ENCODE assay signal across 28 mouse cellular contexts in the genomic region with DNA sequence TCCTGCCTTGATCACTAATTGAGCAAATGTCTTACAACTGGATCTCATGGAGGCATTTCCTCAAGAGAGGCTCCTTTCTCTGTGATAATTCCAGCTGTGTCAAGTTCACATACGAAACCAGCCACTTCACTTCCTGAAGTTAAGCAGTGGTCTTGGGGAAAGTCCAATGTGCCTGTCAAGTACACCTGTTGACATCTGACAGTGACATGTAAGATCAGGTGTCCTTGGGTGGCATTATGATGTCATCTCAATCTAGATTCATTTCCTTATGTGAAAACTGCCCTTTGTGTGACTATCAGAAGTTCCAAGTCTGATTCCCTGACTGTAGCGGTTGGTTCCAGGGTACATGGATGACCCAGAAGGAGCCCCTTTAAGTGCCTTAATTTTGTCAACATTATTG.
"Had no signal": no experiment of that assay in that cellular context is flagged by ENCODE, and none has a peak within 500 bp of the region (broad histone marks: within the 10 kb centered on the region; RNA-seq: fewer than 3 reads in every experiment).

No protein-coding gene starts in this region.

- ATAC-seq: forebrain, embryonic 13.5 days; forebrain, embryonic 14.5 days; forebrain, embryonic 15.5 days; forebrain, embryonic 16.5 days; forebrain, postnatal 0 days had no signal

- H3K9me3 ChIP-seq: embryonic facial prominence, embryonic 10.5 days; embryonic facial prominence, embryonic 12.5 days; embryonic facial prominence, embryonic 13.5 days; embryonic facial prominence, embryonic 15.5 days; forebrain, embryonic 10.5 days; forebrain, embryonic 12.5 days; forebrain, embryonic 13.5 days; forebrain, embryonic 15.5 days had no signal

- H3K36me3 ChIP-seq: embryonic facial prominence, embryonic 10.5 days; embryonic facial prominence, embryonic 12.5 days; embryonic facial prominence, embryonic 13.5 days; embryonic facial prominence, embryonic 15.5 days; forebrain, embryonic 10.5 days; forebrain, embryonic 12.5 days; forebrain, embryonic 15.5 days had no signal

- H3K9ac ChIP-seq: embryonic facial prominence, embryonic 12.5 days; embryonic facial prominence, embryonic 13.5 days; embryonic facial prominence, embryonic 15.5 days; forebrain, embryonic 12.5 days; forebrain, embryonic 13.5 days; forebrain, embryonic 15.5 days; forebrain, postnatal 0 days had no signal

- H3K4me1 ChIP-seq: embryonic facial prominence, embryonic 10.5 days; embryonic facial prominence, embryonic 12.5 days; embryonic facial prominence, embryonic 13.5 days; embryonic facial prominence, embryonic 15.5 days; forebrain, embryonic 12.5 days; forebrain, embryonic 13.5 days; forebrain, embryonic 15.5 days had no signal

- H3K4me3 ChIP-seq: embryonic facial prominence, embryonic 10.5 days; embryonic facial prominence, embryonic 12.5 days; embryonic facial prominence, embryonic 13.5 days; embryonic facial prominence, embryonic 15.5 days; erythroblast, embryonic 14.5 days; forebrain, embryonic 10.5 days; forebrain, embryonic 12.5 days; forebrain, embryonic 13.5 days; forebrain, embryonic 15.5 days; gastrocnemius, adult 2 months had no signal

- H3K27me3 ChIP-seq: embryonic facial prominence, embryonic 12.5 days; embryonic facial prominence, embryonic 13.5 days; embryonic facial prominence, embryonic 15.5 days; forebrain, embryonic 12.5 days; forebrain, embryonic 13.5 days; forebrain, embryonic 15.5 days had no signal

- DNase-seq: cerebellum, adult 2 months; cerebellum, adult 8-10 months; cerebellum, adult 9-10 months; cerebellum, adult 9-11 months; cerebellum, postnatal 10 days; cerebellum, postnatal 14 days; cerebellum, postnatal 25 days; cerebellum, postnatal 36 days; embryo, embryonic 11 days; forebrain, postnatal 0 days; gastrocnemius, adult 2 months; gastrocnemius, postnatal 10 days; gastrocnemius, postnatal 14 days; gastrocnemius, postnatal 25 days; gastrocnemius, postnatal 36 days; heart, adult 11 months; heart, adult 18-20 months had no signal

- H3K27ac ChIP-seq: embryonic facial prominence, embryonic 10.5 days; embryonic facial prominence, embryonic 12.5 days; embryonic facial prominence, embryonic 13.5 days; embryonic facial prominence, embryonic 15.5 days; forebrain, embryonic 10.5 days; forebrain, embryonic 12.5 days; forebrain, embryonic 13.5 days; forebrain, embryonic 15.5 days; gastrocnemius, adult 2 months had no signal

- H3K4me2 ChIP-seq: embryonic facial prominence, embryonic 12.5 days; embryonic facial prominence, embryonic 13.5 days; embryonic facial prominence, embryonic 15.5 days; forebrain, embryonic 12.5 days; forebrain, embryonic 13.5 days; forebrain, embryonic 15.5 days had no signal
